Mouse (Mus musculus) E14TG2a.4 (cell line): Measurements from ENCODE around the gene Nr2e3.
"Not testable (repeated sequence)": the region's sequence is repeated elsewhere in the genome, so short reads cannot be mapped to it uniquely, and the experiment has no call there.

Source experiments
- H3K27me3 ChIP-seq: 2 replicates; pipeline ENCODE4 v1.6.1; 2014; ENCODE audit warnings: low read length, control low read depth; ENCODE audit not compliant: insufficient read depth
- H3K36me3 ChIP-seq: 2 replicates; pipeline ENCODE4 v1.6.1; 2014; ENCODE audit warnings: low read length, control low read depth; ENCODE audit not compliant: insufficient read depth
- H3K4me1 ChIP-seq: replicated peaks from 2 replicates; pipeline ENCODE4 v1.6.1; 2014; ENCODE audit warnings: low read depth, low read length, control low read depth
- H3K4me3 ChIP-seq: replicated peaks from 2 replicates; pipeline ENCODE4 v1.5.1; 2014; ENCODE audit warnings: mild to moderate bottlenecking, low read length
- H3K9me3 ChIP-seq: 2 replicates; pipeline ENCODE4 v1.6.1; 2014; ENCODE audit warnings: low read length, control low read depth
- CTCF ChIP-seq: conservative IDR thresholded peaks from 2 replicates; pipeline ENCODE4 v1.5.1; 2014; ENCODE audit warnings: low read length
- NANOG ChIP-seq: IDR thresholded peaks from 2 replicates; pipeline ENCODE4 v1.6.1; 2014; ENCODE audit warnings: borderline replicate concordance, low read length, mixed read lengths
- POU5F1 ChIP-seq: IDR thresholded peaks from 2 replicates; pipeline ENCODE4 v1.6.1; 2014; ENCODE audit warnings: low read length, borderline replicate concordance

Gene Nr2e3

DNA sequence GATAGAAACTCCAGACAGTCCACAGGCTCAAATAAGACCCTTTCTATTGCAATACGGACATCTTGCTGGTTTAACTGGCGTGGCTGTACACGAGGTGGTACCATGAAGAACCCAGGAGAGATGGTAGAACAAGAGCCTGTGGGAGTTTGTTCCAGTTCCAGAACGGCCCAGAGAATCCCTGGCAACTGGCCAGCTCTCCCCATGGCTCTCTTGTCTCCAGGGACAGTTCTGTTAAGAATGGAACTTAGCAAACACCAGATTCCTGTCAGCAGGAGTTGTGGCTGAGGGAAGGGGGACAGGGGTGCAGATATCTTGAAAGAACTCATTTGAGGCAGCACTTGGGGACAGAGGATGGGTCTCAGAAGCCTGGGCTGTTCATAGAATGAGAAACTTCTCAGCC, 10.8 kb upstream of the Nr2e3 start:
- no peaks in the 10 kb centered on the region for H3K36me3 ChIP-seq
- H3K27me3 ChIP-seq, result peaks cover 8% of the 10 kb centered on the region; the same call in 1 of the 2 replicates
- H3K4me1 ChIP-seq, result peaks cover 25% of the 10 kb centered on the region
- no peaks in the 10 kb centered on the region for H3K9me3 ChIP-seq
- no peak overlapping the region for H3K4me3 ChIP-seq
- TF ChIP-seq NANOG (no peak), POU5F1 (no peak)

DNA sequence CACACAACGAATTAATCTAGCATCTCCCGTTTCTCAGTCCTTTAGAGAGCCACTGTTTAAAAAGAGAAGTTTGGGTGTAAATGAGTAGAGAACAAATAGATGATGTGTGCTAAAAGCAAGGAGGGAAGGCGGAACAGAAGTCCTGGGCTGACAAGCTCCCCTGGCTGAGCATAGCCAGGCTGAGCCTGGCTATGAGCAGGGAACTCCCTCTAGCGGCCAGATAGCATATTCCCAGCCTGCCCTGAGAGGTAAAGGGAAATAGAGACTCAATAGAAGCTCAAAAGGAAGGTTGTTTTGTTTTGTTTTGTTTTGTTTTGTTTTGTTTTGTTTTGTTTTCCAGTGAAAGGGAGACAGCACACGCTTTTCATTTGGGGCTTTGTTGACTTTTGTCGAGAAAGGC, 8.9 kb upstream of the Nr2e3 start:
- Histone ChIP-seq H3K9me3 (no peaks in the 10 kb centered on the region), H3K4me3 (no peak overlapping the region), H3K36me3 (no peaks in the 10 kb centered on the region), H3K4me1 (peaks cover 43% of the 10 kb centered on the region), H3K27me3 (peaks cover 8% of the 10 kb centered on the region; the same call in 1 of the 2 replicates)
- peak; percentile 86 for TF ChIP-seq CTCF
- no peak for TF ChIP-seq POU5F1
- no peak for TF ChIP-seq NANOG

DNA sequence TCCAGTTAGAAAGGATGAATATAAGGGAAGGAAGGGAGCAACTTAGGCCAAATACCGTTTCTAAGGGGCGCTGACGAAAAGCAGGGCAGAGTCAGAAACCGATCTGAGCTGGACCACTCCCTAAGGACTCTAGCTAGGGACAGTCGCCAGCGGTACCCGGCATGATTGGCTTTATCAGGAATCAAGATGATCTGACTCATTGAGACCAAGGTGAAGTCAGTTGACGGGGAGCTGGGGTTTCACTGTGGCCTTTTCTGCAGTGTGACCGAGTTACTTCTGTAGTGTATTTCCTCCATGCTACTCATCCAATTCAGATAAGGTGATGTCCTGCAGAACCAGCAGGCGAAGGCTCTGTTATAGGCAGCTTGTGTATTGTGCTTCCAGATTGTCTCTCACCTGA, 4.6 kb upstream of the Nr2e3 start:
- no peaks in the 10 kb centered on the region for H3K9me3 ChIP-seq
- H3K4me3 ChIP-seq, result no peak overlapping the region
- H3K27me3 ChIP-seq, result peaks cover 3% of the 10 kb centered on the region; the same call in 1 of the 2 replicates
- no peaks in the 10 kb centered on the region for H3K36me3 ChIP-seq
- no peak for TF ChIP-seq CTCF
- TF ChIP-seq POU5F1, result no peak
- TF ChIP-seq NANOG, result no peak
- peaks cover 75% of the 10 kb centered on the region for H3K4me1 ChIP-seq

DNA sequence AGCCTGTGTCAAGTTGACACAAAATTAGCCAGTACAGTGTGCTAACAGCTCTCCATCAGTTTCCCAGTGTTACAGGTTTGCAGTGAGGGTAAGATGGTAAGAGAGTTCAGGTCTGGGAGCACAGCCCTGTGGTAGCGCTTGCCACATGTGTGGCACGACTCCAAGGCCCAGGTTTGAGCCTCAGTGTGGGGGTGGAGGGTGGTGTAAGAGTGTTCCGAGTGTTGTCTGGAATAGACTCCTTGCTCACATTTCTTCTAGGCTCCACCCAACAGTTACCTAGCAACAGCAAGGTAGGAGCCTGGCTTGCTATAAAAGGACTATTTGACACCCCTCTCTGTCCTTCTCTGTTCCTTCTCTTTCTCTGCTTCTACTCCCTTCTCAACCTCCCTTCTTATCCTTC, 3.9 kb upstream of the Nr2e3 start:
- Histone ChIP-seq H3K4me3 (no peak overlapping the region), H3K36me3 (no peaks in the 10 kb centered on the region), H3K9me3 (no peaks in the 10 kb centered on the region), H3K27me3 (peaks cover 3% of the 10 kb centered on the region; the same call in 1 of the 2 replicates), H3K4me1 (peaks cover 81% of the 10 kb centered on the region)
- TF ChIP-seq POU5F1 (no peak), CTCF (no peak), NANOG (no peak)

DNA sequence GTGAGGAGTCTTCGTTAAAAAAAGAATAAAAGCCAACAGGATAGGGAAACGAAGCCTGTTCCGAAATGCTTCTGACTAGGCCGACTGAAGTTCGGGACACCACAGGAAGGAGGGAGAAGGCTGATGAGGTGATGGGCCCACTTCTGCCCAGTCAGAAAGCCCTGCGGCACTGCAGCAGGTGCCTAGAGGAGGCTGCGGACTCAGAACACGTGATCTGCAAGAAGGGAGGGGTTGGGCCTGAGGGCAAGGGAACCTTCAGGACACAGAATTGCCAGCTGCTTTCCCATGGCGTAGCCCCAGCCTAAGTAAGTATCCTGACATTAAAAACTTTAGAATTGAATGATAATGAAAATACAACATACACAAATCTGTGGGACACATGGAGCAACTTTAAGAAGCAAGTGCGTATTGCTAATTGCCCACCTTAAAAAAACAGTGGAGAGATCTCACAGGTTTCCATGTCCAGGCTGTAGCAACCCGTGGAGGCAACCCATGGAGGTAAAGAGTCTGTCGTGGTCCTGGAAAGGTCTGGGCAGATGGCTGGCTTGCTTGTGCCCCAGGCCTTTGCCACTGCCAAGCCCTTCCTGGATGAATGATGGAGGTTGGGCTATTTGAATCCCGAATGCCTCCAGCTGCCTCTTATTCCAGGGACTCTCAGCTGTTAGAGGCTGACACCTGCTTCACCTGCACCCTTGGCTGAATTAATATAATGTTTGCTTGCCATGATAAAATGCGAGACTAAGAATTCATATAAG, 919 bp upstream of the Nr2e3 start:
- Histone ChIP-seq H3K27me3 (no peaks in the 10 kb centered on the region), H3K36me3 (no peaks in the 10 kb centered on the region), H3K9me3 (no peaks in the 10 kb centered on the region), H3K4me1 (peaks cover 79% of the 10 kb centered on the region), H3K4me3 (no peak overlapping the region; the same call in 1 of the 2 replicates)
- no peak for TF ChIP-seq NANOG
- no peak for TF ChIP-seq CTCF
- no peak for TF ChIP-seq POU5F1

DNA sequence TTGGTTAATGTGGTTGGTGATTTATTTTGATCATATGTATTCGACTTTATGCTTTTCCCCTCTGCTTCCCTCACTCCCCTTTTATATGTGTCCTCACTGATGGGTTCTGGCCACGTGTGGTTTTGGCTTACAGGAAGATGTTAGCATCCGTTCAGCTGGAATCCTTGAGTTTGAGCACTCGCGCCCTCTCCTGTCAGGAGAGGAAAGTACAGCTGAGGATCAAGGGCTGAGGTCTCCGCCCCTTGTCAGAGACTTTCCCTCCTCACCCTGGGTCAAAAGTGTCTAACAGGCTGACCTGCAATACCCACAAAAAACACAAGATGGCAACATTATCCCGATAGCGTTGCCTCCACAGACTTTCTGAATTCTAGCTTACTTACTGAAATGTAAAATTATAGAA, 1.2 kb downstream of the Nr2e3 start:
- peak; percentile 100 for TF ChIP-seq CTCF
- no peak for TF ChIP-seq POU5F1
- Histone ChIP-seq H3K9me3 (no peaks in the 10 kb centered on the region), H3K27me3 (no peaks in the 10 kb centered on the region), H3K36me3 (no peaks in the 10 kb centered on the region), H3K4me1 (peaks cover 73% of the 10 kb centered on the region), H3K4me3 (no peak overlapping the region)

DNA sequence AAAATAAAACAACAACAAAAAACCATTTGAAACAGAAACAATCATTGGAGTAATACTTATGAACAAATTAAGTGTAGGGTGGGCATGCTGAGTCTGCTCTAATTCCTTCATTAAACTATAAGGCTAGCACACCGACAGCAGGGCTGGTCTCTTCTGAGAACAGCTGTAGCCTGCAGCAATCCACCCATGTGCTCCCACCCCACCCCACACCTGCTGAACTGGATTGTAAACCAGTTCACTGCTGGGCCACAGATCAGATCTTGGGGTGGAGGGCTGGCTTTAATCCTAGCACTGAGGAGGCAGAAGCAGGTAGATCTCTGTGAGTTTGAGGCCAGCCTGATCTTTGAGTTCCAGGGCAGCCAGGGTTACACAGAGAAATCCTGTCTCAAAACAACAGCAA, 2.3 kb downstream of the Nr2e3 start:
- H3K9me3 ChIP-seq, H3K4me3 ChIP-seq, H3K27me3 ChIP-seq, H3K36me3 ChIP-seq: not testable (repeated sequence)
- peaks cover 76% of the 10 kb centered on the region for H3K4me1 ChIP-seq

DNA sequence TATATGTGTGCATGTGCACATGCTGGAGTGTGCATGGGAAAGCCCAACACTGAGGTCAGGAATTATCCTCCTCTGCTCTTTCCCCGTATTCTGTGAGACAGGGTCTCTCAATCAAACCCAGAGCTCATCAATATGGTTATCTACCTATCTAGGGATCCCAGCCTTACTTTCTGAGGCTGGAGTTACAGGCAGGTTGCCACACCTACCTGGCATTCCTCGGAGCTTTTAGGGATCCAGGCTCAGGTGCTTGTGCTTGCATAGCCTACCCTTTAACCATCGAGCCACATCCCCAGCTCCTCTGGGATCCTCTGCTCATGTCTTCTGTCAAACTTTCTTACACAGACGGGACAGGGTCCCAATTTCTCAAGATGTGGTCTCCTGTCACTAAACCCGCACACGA, 4.0 kb downstream of the Nr2e3 start:
- Histone ChIP-seq H3K9me3 (no peaks in the 10 kb centered on the region), H3K4me3 (peak overlapping the region; percentile 51), H3K27me3 (no peaks in the 10 kb centered on the region), H3K4me1 (peaks cover 69% of the 10 kb centered on the region), H3K36me3 (no peaks in the 10 kb centered on the region)
- TF ChIP-seq CTCF (no peak), POU5F1 (no peak), NANOG (no peak)

DNA sequence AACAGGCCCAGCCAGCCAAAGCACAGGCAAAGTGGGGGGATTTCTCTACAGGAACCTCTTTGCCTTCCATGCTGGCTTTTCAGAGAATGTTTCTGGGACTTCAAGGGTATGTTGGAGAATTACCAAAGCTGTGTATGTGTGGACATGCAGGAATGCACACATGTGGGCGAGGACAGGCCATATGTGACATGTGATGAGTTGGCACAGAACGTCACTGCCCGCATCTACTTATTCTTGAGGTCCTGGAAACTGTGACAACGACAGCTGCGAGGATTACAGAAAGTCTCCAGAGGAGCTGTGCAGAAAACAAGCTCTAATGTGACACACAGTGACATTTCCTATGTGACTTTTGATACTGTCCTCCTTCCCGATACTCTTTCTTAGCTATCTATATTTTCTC, 4.8 kb downstream of the Nr2e3 start:
- TF ChIP-seq NANOG (no peak), CTCF (no peak), POU5F1 (no peak)
- no peaks in the 10 kb centered on the region for H3K36me3 ChIP-seq
- H3K4me1 ChIP-seq, result peaks cover 62% of the 10 kb centered on the region
- no peaks in the 10 kb centered on the region for H3K9me3 ChIP-seq
- H3K27me3 ChIP-seq, result no peaks in the 10 kb centered on the region
- H3K4me3 ChIP-seq, result no peak overlapping the region
